Mouse (Mus musculus) bone marrow macrophage, adult 2 months (primary cell): ENCODE measurements around the gene Tgfbi.

Source experiments
- CTCF ChIP-seq: IDR thresholded peaks from 2 replicates; pipeline ENCODE4 v1.5.1; 2012; ENCODE audit warnings: low read depth, mild to moderate bottlenecking, low read length, moderate library complexity
- POLR2A ChIP-seq: IDR thresholded peaks from 2 replicates; pipeline ENCODE4 v1.6.1; 2012; ENCODE audit warnings: mild to moderate bottlenecking, low read depth, low read length, borderline replicate concordance

GRCm38 (mm10) chr13:56593961-56594391, 15.3 kb upstream of the Tgfbi start:
- TF ChIP-seq CTCF (no peak), POLR2A (no peak)
